Mouse (Mus musculus): ENCODE data around the gene Ubxn10.

The Ubxn10 gene

DNA sequence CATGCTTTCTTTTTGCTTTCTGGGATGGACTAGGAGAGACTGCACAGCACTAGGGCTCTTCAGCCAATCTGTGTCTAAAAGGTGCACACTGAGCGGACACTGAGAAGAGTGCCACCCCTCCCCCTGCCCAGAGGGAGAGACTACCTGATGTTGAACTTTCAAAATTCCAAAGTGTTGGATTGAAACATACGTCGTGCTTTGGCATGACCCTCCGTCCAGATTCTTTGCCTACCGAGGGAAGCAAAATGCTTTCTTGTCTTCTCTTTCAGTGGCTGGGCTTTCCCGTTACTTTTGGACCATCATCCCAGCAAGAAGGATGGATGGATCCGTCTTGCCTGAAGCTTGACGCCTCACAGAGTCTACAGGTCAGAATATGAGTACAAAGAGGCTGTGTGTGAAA is 35.9 kb downstream of the Ubxn10 start:
- DNase-seq (ENCODE audit: extremely low spot score): no peak

DNA sequence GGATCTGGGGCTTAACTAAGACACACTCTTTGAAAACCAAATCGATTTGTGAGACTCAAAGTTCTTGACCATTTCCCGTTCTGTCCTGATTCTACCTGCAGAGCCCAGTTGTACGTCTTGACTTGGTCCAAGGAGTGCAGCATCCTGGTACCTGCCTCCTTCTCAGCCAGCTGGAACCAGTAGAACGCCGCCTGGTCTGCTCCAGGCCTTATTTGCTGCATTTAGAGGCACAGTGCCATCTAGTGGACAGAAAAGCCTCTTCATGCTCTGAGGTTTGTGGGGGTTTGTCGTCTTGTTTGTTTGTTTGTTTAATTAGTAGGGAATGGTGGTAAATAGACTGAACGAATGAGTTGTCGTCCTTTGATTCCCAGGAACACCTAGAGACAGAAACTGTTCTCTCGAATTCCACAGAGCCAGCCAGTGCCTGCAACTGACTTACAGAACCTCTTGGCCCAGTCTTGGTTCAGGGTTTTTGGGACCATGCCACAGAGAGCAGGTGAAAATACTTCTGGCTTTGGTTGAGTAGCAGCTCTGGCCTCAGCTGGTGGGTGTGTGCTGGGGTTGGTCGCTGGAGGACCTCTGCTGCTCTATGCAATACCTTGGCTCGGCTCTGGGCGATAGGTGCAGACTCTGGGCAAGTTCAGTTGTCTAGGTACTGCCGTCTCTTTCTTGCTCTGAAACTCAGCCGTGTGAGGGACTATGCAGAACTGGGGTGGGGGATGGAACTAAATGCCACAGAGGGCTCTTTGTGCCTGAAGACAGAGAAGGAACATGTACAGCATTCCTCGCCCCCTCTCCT is 36.6 kb downstream of the Ubxn10 start:
- DNase-seq (ENCODE audit: extremely low spot score): peak; percentile 59

DNA sequence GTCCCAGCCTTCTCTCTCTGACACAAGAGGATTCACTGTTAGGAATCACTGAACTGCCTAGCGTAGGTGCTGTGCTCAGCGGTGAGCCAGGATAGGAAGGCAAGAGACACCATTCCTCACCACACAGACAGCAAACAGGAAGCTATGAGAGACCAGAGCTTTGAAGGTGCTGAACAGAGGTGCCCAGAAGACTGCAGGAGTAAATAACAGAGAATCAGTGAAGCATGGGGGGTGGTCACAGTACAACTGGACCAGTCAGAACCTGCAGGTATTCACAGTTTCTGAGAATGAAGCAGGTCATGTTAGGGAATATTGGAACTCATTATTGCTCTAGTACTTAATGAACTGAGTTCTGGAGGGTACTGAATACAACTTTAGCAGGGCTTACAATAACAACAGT is 38.7 kb downstream of the Ubxn10 start:
- DNase-seq (ENCODE audit: extremely low spot score): no peak

DNA sequence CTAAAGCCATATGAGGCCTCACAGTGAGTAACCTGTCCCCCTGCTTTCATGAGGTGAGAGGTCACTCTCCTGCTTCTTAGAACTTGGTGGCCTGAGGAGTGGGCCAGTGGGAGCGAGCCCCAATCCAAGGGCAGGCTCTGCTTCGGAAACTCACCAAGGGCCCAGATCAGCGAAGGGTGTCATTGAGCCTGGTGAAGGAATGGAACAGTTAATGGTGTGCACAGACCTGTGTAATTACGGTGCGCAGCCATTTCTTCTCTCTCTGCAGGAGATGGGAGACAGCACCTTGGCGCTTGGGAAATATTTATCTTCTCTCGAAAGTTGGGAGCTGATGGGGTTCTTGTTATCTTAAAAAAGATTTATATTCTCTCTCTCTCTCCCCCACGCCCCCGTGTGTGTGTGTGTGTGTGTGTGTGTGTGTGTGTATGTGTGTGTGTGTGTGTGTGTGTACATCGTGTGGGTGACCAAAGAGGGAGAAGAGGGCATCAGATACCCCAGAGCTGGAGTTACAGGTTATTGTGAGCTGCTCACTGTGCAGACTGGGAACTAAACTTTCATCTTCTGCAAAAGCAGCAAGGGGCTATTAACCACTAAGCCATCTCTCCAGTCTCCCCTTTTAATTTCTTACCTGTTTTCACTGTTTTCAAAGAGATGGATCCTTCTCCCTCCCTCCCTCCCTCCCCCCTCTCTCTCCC is 39.7 kb downstream of the Ubxn10 start:
- DNase-seq (ENCODE audit: extremely low spot score): no peak

DNA sequence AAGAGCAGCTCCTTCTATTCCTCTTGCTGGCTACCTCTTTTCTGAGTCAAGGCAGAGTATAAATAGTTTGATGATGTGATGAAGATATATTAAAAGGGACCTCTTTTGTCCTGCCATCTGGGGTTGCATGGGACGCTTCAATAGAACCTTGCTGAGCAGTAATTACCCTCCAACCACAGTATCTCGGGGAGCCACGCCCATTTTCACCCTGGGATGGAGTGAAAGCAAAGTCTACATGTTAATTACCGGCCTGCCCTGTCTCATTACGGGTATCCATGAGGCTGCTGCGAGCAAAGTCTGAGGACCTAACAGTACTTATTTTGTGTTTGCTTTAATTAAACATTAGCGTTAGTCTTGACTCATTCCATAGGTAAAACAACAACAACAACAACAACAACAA is 40.2 kb downstream of the Ubxn10 start:
- DNase-seq (ENCODE audit: extremely low spot score): no peak

DNA sequence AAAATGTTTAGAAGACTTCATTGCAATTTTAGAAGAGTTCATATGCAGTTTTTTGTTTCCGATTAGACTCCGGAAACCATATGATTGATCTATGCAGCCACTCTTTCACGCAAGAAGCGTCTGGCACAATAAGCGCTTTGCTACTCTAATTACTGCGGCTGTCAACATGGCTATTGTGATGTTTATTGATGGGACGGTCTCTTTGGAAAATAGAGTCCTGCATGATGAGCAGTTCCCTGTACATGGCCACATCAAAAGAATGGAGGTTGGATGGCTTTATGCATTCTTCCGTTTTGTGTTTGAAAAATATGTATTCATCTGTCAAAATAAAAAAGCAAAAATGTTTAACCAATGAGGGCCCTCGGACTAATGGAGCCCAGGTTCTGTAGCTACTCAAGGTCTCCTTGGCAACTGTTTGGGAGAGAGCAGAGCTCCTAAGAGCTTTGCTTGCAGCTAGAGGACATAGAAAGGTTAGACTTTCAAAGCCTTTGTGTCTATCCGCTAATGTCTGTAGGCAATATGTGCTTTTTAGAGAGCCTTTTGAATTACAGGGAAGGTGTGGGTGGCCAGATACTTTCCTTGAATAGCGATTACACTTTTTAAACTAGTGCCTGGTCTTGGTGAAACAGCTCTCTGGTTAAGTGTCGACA is 43.8 kb downstream of the Ubxn10 start:
- DNase-seq (ENCODE audit: extremely low spot score): no peak

DNA sequence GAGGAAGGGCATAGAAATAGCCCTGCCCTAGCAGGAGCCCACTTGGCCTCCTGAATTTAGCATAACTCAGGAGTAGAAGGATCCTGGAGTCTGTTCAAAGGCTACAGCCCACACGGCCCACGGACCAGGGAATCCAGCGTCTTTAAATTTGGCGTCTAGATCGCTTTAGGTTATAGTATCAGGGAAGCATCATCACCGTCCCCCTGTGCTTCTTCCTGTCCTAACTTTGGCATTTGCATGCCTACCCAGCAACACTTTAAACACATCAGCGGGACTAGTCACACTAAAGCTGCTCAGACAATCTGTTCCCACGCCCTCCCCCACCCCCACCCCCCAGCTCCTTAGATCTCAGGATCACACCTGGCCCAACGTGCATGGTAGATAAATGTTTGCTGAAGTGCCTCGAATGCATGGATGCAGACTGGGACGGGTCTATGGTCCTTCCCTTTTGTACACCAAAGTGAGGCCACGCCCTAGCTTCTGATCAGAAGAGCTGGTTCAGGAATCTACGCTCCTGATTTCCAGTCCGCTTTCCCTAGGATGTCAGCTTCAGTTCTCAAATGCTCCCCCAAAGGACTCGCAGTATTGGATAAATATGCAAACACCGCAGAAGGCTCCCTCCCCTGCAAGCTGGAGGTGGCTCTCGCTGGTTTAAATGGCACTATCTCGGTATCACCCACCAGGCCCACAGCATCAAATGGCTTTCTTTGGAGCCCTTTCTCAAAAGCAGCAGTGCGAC is 45.4 kb downstream of the Ubxn10 start:
- DNase-seq (ENCODE audit: extremely low spot score): no peak

DNA sequence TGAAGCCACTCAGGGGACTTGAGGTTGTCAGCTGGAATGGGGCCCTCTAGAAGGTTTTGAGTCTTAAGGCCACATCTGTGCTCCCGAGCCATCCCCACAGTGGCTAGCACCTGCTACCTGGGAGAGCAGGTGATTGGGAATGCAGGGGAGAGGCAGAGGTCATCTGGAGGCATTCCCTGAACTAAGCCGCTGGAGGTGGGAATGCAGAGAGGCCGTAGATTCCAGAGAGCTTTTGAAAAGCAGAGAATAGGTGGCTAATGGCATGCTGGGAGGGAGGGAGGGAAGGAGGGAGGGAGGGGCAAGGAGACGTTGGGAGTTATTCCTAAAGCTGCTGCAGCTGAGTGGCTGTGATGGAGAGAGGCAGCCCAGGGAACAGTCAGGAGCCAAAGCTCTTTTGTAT is 46.4 kb downstream of the Ubxn10 start:
- DNase-seq (ENCODE audit: extremely low spot score): no peak

DNA sequence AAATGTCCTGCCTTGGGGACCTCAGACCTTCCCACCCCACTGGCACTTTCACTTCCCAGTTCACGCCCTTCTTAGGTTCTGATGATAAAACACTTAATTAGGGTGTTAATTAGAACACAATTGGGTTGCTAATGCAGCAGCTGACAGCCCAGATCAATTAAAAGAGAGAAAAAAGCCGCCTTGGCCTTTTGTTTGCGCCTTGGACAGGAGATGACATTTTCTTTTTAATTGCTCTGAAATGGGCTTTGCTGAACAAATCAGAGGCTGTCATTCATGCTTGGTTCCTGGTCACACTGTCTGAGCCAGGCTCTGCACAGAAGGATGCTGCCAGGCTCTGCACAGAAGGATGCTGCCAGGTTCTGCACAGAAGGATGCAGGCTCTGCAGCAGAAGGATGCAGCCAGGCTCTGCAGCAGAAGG is 47.9 kb downstream of the Ubxn10 start:
- DNase-seq (ENCODE audit: extremely low spot score): no peak

DNA sequence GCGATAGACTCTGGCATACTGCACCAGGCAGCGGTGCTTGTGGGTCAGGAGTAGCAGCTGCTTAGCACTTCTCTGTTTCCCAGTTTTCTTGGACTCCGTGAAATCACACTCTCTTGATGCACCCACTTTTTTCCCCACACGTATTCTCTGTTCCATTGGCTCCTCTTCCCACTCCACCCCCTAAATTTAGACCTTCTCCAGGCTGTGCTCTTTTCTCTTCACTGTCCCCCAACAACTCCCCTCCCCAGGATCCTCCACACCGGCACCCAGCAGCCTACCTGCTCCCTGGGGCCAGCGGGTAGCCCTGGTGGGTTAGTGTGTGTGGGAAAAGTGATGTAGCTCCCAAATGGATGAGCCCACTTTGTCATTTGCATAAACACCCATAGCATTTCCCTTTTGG is 51.2 kb downstream of the Ubxn10 start:
- no peak for DNase-seq (ENCODE audit: extremely low spot score)

DNA sequence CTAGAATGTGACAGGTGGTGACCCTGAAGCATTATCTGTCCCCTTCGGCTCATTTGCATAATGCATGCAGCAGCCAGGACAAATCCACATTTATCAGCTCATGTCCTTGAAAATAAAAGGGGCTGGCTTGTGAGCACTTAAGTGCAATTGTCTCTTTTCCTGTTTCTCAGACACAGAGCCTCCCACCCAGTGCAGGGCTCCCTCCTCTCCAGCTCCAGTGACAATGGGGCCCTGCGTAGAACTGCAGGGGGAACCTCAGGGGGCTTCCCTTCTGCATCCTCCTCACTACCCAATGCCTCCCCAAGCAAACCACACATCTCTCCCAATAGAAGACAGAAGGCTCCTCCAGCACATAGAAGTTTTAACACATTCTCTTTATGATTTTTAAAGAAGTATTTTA is 54.2 kb downstream of the Ubxn10 start:
- no peak for DNase-seq (ENCODE audit: extremely low spot score)

DNA sequence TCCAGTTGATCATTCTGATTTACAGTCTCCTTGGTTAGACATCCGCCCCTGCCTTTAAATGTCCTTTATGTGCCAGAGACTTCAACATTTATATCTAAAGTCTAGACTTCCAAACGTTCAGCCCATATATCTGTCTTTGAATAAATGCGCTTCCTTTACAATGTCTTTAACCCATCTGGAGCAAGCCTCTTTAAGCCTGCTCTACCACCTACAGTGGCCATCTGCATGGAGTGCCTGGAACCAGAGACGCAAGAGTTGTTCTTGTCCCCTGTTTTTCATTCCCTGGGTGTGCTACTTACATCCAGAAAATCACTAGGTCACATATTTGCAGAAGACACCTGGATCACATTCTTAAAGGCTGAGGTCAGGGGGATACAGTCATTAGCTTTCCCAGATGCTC is 56.8 kb downstream of the Ubxn10 start:
- no peak for DNase-seq (ENCODE audit: extremely low spot score)

DNA sequence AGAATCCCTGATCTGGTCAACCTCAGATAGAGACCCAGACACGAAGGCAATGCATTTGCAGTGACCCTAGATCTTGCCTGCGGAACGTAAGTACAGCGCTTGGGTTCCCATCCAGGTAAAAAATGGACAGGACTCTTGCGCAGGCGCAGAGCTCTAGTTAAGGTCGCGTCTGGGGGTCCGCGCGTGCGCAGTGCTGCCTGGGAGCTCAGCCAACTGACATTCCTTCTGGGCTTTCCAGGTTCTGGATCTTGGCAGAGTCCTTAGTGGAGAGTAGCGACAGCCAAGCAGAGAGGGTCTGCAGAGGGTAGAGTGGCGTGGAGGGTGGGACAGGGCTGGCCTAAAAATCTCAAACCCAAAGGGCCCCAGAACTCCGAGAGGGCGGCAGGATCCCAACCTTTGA is 59.4 kb downstream of the Ubxn10 start:
- no peak for DNase-seq (ENCODE audit: extremely low spot score)

DNA sequence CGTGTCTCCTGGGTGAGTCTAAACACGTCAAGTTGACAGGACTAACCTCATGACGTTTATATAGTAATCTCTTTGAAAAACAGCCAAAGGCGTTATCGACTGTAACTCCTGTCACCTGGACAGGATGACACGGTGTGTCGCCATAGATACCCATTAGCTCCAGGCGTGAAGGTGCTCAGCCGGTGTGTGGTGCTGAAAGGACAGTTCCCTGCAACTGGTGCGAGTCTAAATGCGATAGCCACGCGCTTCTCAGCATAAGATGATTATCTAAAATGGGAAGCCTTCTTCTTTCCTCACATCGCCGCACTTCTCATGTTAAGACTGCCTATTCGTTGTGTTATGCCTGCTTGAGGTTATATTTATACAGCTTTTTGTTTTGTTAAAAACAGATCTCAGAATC is 60.5 kb downstream of the Ubxn10 start:
- peak; percentile 61 for DNase-seq (ENCODE audit: extremely low spot score)

DNA sequence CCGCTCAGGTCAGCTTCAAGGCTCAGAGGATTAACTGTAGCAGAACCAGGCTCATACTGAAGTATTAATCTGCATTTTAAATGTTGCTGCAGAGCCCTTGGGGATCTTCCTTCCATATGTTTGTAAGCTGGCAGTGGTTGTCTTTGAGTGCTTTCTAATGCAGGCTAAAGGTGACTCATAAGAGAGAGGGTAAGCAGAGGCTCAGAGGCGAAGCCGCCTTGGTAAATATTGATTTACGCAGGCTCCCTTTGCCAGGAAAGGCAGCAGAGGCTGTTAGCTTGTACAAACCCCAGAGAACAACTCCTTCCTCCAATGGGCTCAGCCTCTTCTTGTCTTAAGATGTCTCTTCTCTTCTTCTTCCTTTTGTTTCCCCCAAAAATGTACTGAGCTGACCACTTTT is 64.8 kb downstream of the Ubxn10 start:
- DNase-seq (ENCODE audit: extremely low spot score): no peak

DNA sequence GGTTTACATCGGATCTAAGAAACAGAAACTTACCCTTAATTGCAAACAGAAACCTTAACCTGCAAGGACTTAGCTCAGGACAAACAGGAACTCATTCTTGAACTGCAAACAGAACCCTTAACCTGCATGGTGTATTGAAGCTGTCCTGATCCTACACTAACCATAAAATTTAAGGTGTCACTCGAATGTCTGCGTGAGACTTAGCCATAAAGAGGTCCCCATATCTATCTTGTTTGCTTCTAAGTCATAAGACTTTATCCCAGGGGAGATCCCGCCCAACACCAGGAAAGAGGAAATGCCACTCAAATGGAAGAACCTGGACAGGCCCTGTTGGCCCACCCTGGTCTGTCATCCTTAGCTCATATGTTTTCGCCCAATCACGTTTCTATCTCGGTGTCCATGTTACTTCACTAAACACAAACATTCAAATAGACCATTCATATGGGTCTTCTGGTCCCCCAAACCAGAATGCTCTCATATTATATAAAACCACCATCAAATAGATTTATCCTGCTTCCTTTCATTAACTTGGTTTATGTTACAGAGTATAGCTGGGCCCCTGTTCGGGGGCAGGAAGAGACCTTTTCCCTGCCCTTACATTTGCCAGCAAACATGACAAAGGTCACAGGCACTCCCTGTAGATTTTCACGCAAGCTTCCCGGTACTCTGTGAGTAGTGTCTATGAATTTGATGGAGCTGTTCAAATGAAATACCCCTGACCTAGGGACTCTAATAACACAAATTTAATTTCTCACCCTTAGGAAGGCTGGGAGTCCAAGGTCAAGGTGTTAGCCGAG is 66.7 kb downstream of the Ubxn10 start:
- DNase-seq (ENCODE audit: extremely low spot score): no peak

DNA sequence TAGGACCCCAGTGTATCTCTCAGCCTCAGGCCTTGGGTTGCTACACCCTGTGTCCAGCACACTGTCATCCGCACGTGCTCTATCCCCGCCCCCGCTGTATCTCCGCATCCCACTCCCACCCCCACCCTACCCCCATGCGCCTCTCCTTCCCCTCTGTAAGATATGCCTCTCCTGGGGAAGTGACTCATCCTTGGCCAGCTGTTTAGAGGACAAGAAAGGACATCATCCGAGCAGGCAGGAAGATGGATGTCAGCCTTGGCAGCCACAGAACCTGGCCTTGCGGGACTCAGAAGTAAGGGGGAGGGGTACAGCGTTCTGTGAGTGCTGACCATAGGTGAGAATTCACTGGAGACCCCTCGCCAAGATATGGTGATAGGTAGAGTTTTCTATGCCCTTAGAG is 70.4 kb downstream of the Ubxn10 start:
- DNase-seq (ENCODE audit: extremely low spot score): no peak

DNA sequence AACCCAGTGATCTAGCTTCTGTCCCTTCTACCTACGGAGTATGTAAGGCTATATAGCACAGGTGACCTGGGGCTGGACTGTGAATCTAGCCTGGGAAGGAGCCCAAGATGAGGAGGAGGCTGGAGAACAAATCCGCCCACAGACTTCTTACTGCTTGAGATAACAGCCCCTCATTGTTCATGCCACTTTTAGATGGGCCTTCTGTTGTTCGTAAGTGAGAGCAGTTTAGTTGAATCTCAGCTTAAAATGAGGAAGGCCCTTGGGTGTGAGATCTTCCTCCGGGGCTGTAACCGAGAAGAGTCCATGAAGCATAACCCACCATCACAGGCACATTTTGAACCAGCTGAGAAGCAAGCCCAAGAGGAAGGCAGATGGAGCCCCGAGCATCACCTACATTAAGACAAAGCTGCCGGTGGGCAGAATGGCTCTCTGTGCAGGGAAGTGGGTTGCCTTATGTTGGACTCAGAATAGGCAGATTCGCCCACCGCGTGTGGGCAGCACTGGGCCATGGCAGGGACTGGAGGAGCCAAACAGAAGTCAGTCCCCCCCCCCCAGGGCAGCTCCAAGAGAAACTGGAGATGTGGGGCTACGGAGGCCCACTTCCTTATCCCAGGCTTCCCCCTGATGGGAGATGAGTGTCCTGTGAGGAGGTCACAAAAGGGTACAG is 76.9 kb downstream of the Ubxn10 start:
- DNase-seq (ENCODE audit: extremely low spot score): no peak

All from embryo, embryonic 9.5 days (tissue).